Mouse (Mus musculus): ENCODE results near the gene Nceh1.
"Not testable (repeated sequence)": the region's sequence is repeated elsewhere in the genome, so short reads cannot be mapped to it uniquely, and the experiment has no call there.

Nceh1 gene

GRCm38 (mm10) chr3:27283071-27283713 is 100.4 kb downstream of the Nceh1 start:
- DNase-seq (ENCODE audit: low read depth, low spot score): no peak

- DNase-seq (ENCODE audit: low read depth, low spot score): no peak
Observed at GRCm38 (mm10) chr3:27283796-27284195, 101.0 kb downstream of the Nceh1 start.

- no peak for DNase-seq (ENCODE audit: low read depth, low spot score)
Observed at GRCm38 (mm10) chr3:27284227-27284626, 101.5 kb downstream of the Nceh1 start.

GRCm38 (mm10) chr3:27285072-27285471 is 102.3 kb downstream of the Nceh1 start:
- DNase-seq (ENCODE audit: low read depth, low spot score): no peak

- DNase-seq (ENCODE audit: low read depth, low spot score): no peak
Observed at GRCm38 (mm10) chr3:27288301-27288700, 105.5 kb downstream of the Nceh1 start.

GRCm38 (mm10) chr3:27288909-27289308 is 106.1 kb downstream of the Nceh1 start:
- no peak for DNase-seq (ENCODE audit: low read depth, low spot score)

- no peak for DNase-seq (ENCODE audit: low read depth, low spot score)
Observed at GRCm38 (mm10) chr3:27290285-27290684, 107.5 kb downstream of the Nceh1 start.

GRCm38 (mm10) chr3:27290945-27291344 is 108.2 kb downstream of the Nceh1 start:
- not testable (repeated sequence) for DNase-seq (ENCODE audit: low read depth, low spot score)

GRCm38 (mm10) chr3:27291411-27291810 is 108.6 kb downstream of the Nceh1 start:
- DNase-seq (ENCODE audit: low read depth, low spot score): not testable (repeated sequence)

- no peak for DNase-seq (ENCODE audit: low read depth, low spot score)
Observed at GRCm38 (mm10) chr3:27293645-27294385, 111.0 kb downstream of the Nceh1 start.

GRCm38 (mm10) chr3:27300451-27300850 is 117.7 kb downstream of the Nceh1 start:
- DNase-seq (ENCODE audit: low read depth, low spot score): no peak

GRCm38 (mm10) chr3:27302339-27303022 is 119.7 kb downstream of the Nceh1 start:
- DNase-seq (ENCODE audit: low read depth, low spot score): no peak

- no peak for DNase-seq (ENCODE audit: low read depth, low spot score)
Observed at GRCm38 (mm10) chr3:27306815-27307214, 124.0 kb downstream of the Nceh1 start.

- DNase-seq (ENCODE audit: low read depth, low spot score): no peak
Observed at GRCm38 (mm10) chr3:27310973-27311372, 128.2 kb downstream of the Nceh1 start.

GRCm38 (mm10) chr3:27311475-27311874 is 128.7 kb downstream of the Nceh1 start:
- no peak for DNase-seq (ENCODE audit: low read depth, low spot score)

GRCm38 (mm10) chr3:27314506-27315164 is 131.9 kb downstream of the Nceh1 start:
- no peak for DNase-seq (ENCODE audit: low read depth, low spot score)

GRCm38 (mm10) chr3:27316559-27317287 is 134.0 kb downstream of the Nceh1 start, which contains the start of gene Tnfsf10:
Gene Tnfsf10 (plus strand): TSS chr3:27317028.
- DNase-seq (ENCODE audit: low read depth, low spot score): no peak

GRCm38 (mm10) chr3:27317288-27318024 is 134.7 kb downstream of the Nceh1 start:
- no peak for DNase-seq (ENCODE audit: low read depth, low spot score)

GRCm38 (mm10) chr3:27319650-27320049 is 136.9 kb downstream of the Nceh1 start:
- DNase-seq (ENCODE audit: low read depth, low spot score): no peak

Measured in retina, adult 2 months (tissue).